Mouse (Mus musculus) CH12.LX (cell line): ENCODE results near the gene Olfr625-ps1. TPM values are rescaled to one million over a fixed set of nuclear protein-coding genes. Genes with fewer than 3 reads are reported as not detected.

Source experiments
- DNase-seq: peaks from one replicate; pipeline ENCODE4 v3.0.0-alpha.2; 2013; ENCODE audit errors: extremely low read depth
- H3K27ac ChIP-seq: 2 replicates; pipeline ENCODE4 v1.5.1; 2012; ENCODE audit warnings: low read depth, mild to moderate bottlenecking, control low read depth, moderate library complexity; ENCODE audit not compliant: insufficient read depth
- H3K27me3 ChIP-seq: replicated peaks from 2 replicates; pipeline ENCODE3; 2012; ENCODE audit warnings: inconsistent platforms
- H3K36me3 ChIP-seq, 2 experiments: replicated peaks in 1 of 2; 2 replicates each; pipeline versions ENCODE3 to v1.6.1; 2012; ENCODE audit warnings: inconsistent platforms in 1 of 2, low read length in 1 of 2, mild to moderate bottlenecking in 1 of 2, mixed read lengths in 1 of 2, moderate library complexity in 1 of 2; ENCODE audit not compliant: control insufficient read depth in 1 of 2, insufficient read depth in 1 of 2
- H3K4me1 ChIP-seq, 2 experiments: 2 replicates each; pipeline ENCODE4 v1.6.1; 2012; ENCODE audit warnings: inconsistent platforms in 1 of 2, moderate library complexity in 1 of 2; ENCODE audit not compliant: insufficient read depth in 2 of 2, control insufficient read depth in 1 of 2
- H3K4me2 ChIP-seq: 2 replicates; pipeline ENCODE4 v1.6.1; 2012; ENCODE audit warnings: low read depth, mild to moderate bottlenecking, control low read depth; ENCODE audit not compliant: poor library complexity, insufficient read depth, severe bottlenecking
- H3K4me3 ChIP-seq, 3 experiments: fragments of 150-350 bp in 1 of 3; sonication (generic) in 1 of 3; replicated peaks in 1 of 3; 2 replicates each; pipeline versions ENCODE3 to v1.5.1; 2011 to 2012; ENCODE audit warnings: low read depth in 2 of 3, low read length in 2 of 3, mild to moderate bottlenecking in 2 of 3, moderate library complexity in 2 of 3, control low read depth in 1 of 3, improper control_type of control experiment in 1 of 3, inconsistent platforms in 1 of 3, mixed read lengths in 1 of 3; ENCODE audit not compliant: poor library complexity in 1 of 3
- H3K79me2 ChIP-seq: replicated peaks from 2 replicates; pipeline ENCODE4 v1.6.1; 2012; ENCODE audit warnings: mild to moderate bottlenecking, moderate library complexity; ENCODE audit not compliant: control insufficient read depth, poor library complexity, insufficient read depth, severe bottlenecking; ENCODE audit errors: extremely low read depth
- H3K9ac ChIP-seq: 2 replicates; pipeline ENCODE4 v1.6.1; 2012; ENCODE audit warnings: low read depth, mild to moderate bottlenecking, control low read depth, moderate library complexity; ENCODE audit not compliant: insufficient read depth
- H3K9me3 ChIP-seq: replicated peaks from 2 replicates; pipeline ENCODE3; 2012; ENCODE audit warnings: low read length, inconsistent platforms, mixed read lengths
- BHLHE40 ChIP-seq: IDR thresholded peaks from 2 replicates; pipeline ENCODE4 v1.6.1; 2011; ENCODE audit warnings: mild to moderate bottlenecking, low read depth, low read length, improper control_type of control experiment
- CHD1 ChIP-seq: IDR thresholded peaks from 2 replicates; pipeline ENCODE4 v1.6.1; 2012; ENCODE audit warnings: low read depth, low read length, improper control_type of control experiment, inconsistent platforms
- CTCF ChIP-seq, 2 experiments: IDR thresholded peaks in 1 of 2; conservative IDR thresholded peaks in 1 of 2; 2 replicates each; pipeline ENCODE4 v1.5.1; 2011 to 2012; ENCODE audit warnings: low read depth in 2 of 2, low read length in 2 of 2, improper control_type of control experiment in 1 of 2, inconsistent platforms in 1 of 2, mild to moderate bottlenecking in 1 of 2, moderate library complexity in 1 of 2
- E2F4 ChIP-seq: IDR thresholded peaks from 2 replicates; pipeline ENCODE4 v1.6.1; 2011; ENCODE audit warnings: low read depth, low read length, improper control_type of control experiment; ENCODE audit not compliant: insufficient replicate concordance
- ELF1 ChIP-seq: IDR thresholded peaks from 2 replicates; pipeline ENCODE4 v1.6.1; 2014; ENCODE audit warnings: low read depth, mild to moderate bottlenecking, inconsistent platforms, low read length, improper control_type of control experiment
- EP300 ChIP-seq: IDR thresholded peaks from 2 replicates; pipeline ENCODE4 v1.6.1; 2011; ENCODE audit warnings: low read length, improper control_type of control experiment
- GABPA ChIP-seq: IDR thresholded peaks from 2 replicates; pipeline ENCODE4 v1.6.1; 2012; ENCODE audit warnings: low read depth, low read length, improper control_type of control experiment, inconsistent platforms; ENCODE audit not compliant: insufficient replicate concordance
- JUN ChIP-seq: IDR thresholded peaks from 2 replicates; pipeline ENCODE4 v1.6.1; 2011; ENCODE audit warnings: low read depth, mild to moderate bottlenecking, low read length, improper control_type of control experiment, moderate library complexity; ENCODE audit not compliant: insufficient read depth
- JUND ChIP-seq: conservative IDR thresholded peaks from 2 replicates; pipeline ENCODE4 v1.6.1; 2011; ENCODE audit warnings: low read depth, low read length, improper control_type of control experiment
- KAT2A ChIP-seq: IDR thresholded peaks from 2 replicates; pipeline ENCODE4 v1.6.1; 2012; ENCODE audit warnings: low read length, improper control_type of control experiment, inconsistent platforms; ENCODE audit not compliant: insufficient replicate concordance
- MAFK ChIP-seq: IDR thresholded peaks from 2 replicates; pipeline ENCODE4 v1.6.1; 2011; ENCODE audit warnings: low read length, improper control_type of control experiment; ENCODE audit not compliant: insufficient replicate concordance
- MYC ChIP-seq: IDR thresholded peaks from 2 replicates; pipeline ENCODE4 v1.6.1; 2011; ENCODE audit warnings: low read depth, mild to moderate bottlenecking, improper control_type of control experiment, low read length
- NELFE ChIP-seq: IDR thresholded peaks from 2 replicates; pipeline ENCODE4 v1.6.1; 2011; ENCODE audit warnings: low read depth, low read length, improper control_type of control experiment
- NRF1 ChIP-seq: IDR thresholded peaks from 2 replicates; pipeline ENCODE4 v1.6.1; 2014; ENCODE audit warnings: low read depth, mild to moderate bottlenecking, inconsistent platforms, low read length, improper control_type of control experiment, moderate library complexity
- PAX5 ChIP-seq: IDR thresholded peaks from 2 replicates; pipeline ENCODE4 v1.6.1; 2012; ENCODE audit warnings: low read length, inconsistent platforms, mixed read lengths
- POLR2A ChIP-seq: IDR thresholded peaks from 2 replicates; pipeline ENCODE4 v1.6.1; 2011; ENCODE audit warnings: low read depth, mild to moderate bottlenecking, improper control_type of control experiment, low read length
- POLR2AphosphoS2 ChIP-seq: IDR thresholded peaks from 2 replicates; pipeline ENCODE4 v1.6.1; 2011; ENCODE audit warnings: low read depth, low read length, improper control_type of control experiment
- SIN3A ChIP-seq: IDR thresholded peaks from 2 replicates; pipeline ENCODE4 v1.6.1; 2012; ENCODE audit warnings: low read length, improper control_type of control experiment, inconsistent platforms
- TBP ChIP-seq: conservative IDR thresholded peaks from 2 replicates; pipeline ENCODE4 v1.6.1; 2011; ENCODE audit warnings: low read depth, low read length, improper control_type of control experiment
- UBTF ChIP-seq: IDR thresholded peaks from 2 replicates; pipeline ENCODE4 v1.6.1; 2012; ENCODE audit warnings: low read depth, mild to moderate bottlenecking, inconsistent platforms, low read length, improper control_type of control experiment, moderate library complexity
- USF1 ChIP-seq: IDR thresholded peaks from 2 replicates; pipeline ENCODE4 v1.6.1; 2014; ENCODE audit warnings: low read depth, mild to moderate bottlenecking, inconsistent platforms, low read length, improper control_type of control experiment
- ZC3H11A ChIP-seq: IDR thresholded peaks from 2 replicates; pipeline ENCODE4 v1.6.1; 2012; ENCODE audit warnings: low read depth, mild to moderate bottlenecking, inconsistent platforms, low read length, improper control_type of control experiment
- ZMIZ1 ChIP-seq: IDR thresholded peaks from 2 replicates; pipeline ENCODE4 v1.6.1; 2012; ENCODE audit warnings: low read depth, mild to moderate bottlenecking, inconsistent platforms, low read length, improper control_type of control experiment
- ZNF384 ChIP-seq: IDR thresholded peaks from 2 replicates; pipeline ENCODE4 v1.6.1; 2012; ENCODE audit warnings: low read depth, low read length, improper control_type of control experiment, inconsistent platforms
- dilution Hi-C: fragments of 300-500 bp; cut with MboI; formaldehyde crosslinking; loops from 2 replicates; pipeline ENCODE4 v1.14.3; 2020; ENCODE audit warnings: low sequenced_read_pairs; ENCODE audit not compliant: extremely low pct_unique_long_range_greater_than_20kb, extremely low pct_ligation_motif_present
- in situ Hi-C: fragments of 300-500 bp; cut with MboI; formaldehyde crosslinking; loops from 3 replicates; pipeline ENCODE4 v1.14.3; 2019; ENCODE audit warnings: low sequenced_read_pairs, low pct_ligation_motif_present, low pct_unique_long_range_greater_than_20kb, mixed read lengths
- polyA plus RNA-seq: library from polyadenylated mRNA; unstranded; fragments of >175 nt; gene quantifications from 2 replicates; pipeline ENCODE4 v1.2.1, GENCODE M21; 2012; ENCODE audit warnings: low read depth; ENCODE audit not compliant: insufficient read length
- total RNA-seq, 2 experiments: library from RNA; depleted of rRNA; stranded (reverse); fragments of 300-350 nt in 1 of 2; fragments of >200 nt in 1 of 2; gene quantifications; 2 replicates each; pipeline ENCODE4 v1.2.3; 2012 to 2014

Gene Olfr625-ps1
- not detected in 2 replicates for total RNA-seq (2012; rRNA removed)
- total RNA-seq (2014; rRNA removed) = not detected in 2 replicates
- polyA plus RNA-seq = not detected in 2 replicates

- dilution Hi-C loops = no loop called here
- Histone ChIP-seq H3K79me2 (no peaks in the 10 kb centered on the region), H3K27me3 (no peaks in the 10 kb centered on the region), H3K4me2 (no peak within 1 kb of the TSS), H3K9me3 (no peaks in the 10 kb centered on the region), H3K27ac (no peak within 1 kb of the TSS), H3K4me3 (no peak within 1 kb of the TSS), H3K4me1 (no peaks in the 10 kb centered on the region), H3K36me3 (no peaks in the 10 kb centered on the region), H3K9ac (no peak within 1 kb of the TSS)
- DNase-seq = no peak
- in situ Hi-C loops = no loop called here
- TF ChIP-seq UBTF (no peak), CTCF (conservative IDR thresholded peaks at IDR 0.05 in 1 of 2, IDR thresholded peaks at IDR 0.05 in 1 of 2; ENCODE audit: low read depth in 2 of 2, low read length in 2 of 2) (no peak), JUN (no peak), PAX5 (no peak), POLR2AphosphoS2 (no peak), JUND (no peak), E2F4 (no peak), ELF1 (no peak), NELFE (no peak), ZMIZ1 (no peak), TBP (no peak), KAT2A (no peak), MAFK (no peak), SIN3A (no peak), ZC3H11A (no peak), NRF1 (no peak), EP300 (no peak), BHLHE40 (no peak), POLR2A (no peak)
Observed at GRCm38 (mm10) chr7:103682420-103682819, at the start of gene Olfr625-ps1. Olfr625-ps1 (plus strand) TSS chr7:103682720.

GRCm38 (mm10) chr7:103636795-103637194 is 45.7 kb upstream of the Olfr625-ps1 start:
- no peak overlapping the region for H3K27ac ChIP-seq
- dilution Hi-C loops (no loop called here), in situ Hi-C loops (no loop called here)
- no peak for DNase-seq
- TF ChIP-seq POLR2A (no peak), JUND (no peak), CHD1 (no peak), NRF1 (no peak), ZMIZ1 (no peak), BHLHE40 (no peak), PAX5 (no peak), E2F4 (no peak), GABPA (no peak), ZNF384 (no peak), USF1 (no peak), KAT2A (no peak), MYC (no peak), ZC3H11A (no peak), MAFK (no peak)
- H3K9me3 ChIP-seq = no peaks in the 10 kb centered on the region
- no peaks in the 10 kb centered on the region for H3K27me3 ChIP-seq
- no peaks in the 10 kb centered on the region for H3K79me2 ChIP-seq
- H3K36me3 ChIP-seq = no peaks in the 10 kb centered on the region
- no peak overlapping the region for H3K4me3 ChIP-seq
- H3K4me1 ChIP-seq = no peaks in the 10 kb centered on the region
- no peak overlapping the region for H3K9ac ChIP-seq
- no peak overlapping the region for H3K4me2 ChIP-seq
